Mouse (Mus musculus) testis, adult 2 months (tissue): ENCODE data around the gene Gcnt2. TPM values are rescaled to one million over a fixed set of nuclear protein-coding genes. Genes with fewer than 3 reads are reported as not detected.

Experiments
- H3K27ac ChIP-seq: fragments of 200-500 bp; 2 replicates; pipeline ENCODE4 v1.5.1; 2012; ENCODE audit warnings: low read depth, low read length; ENCODE audit not compliant: control insufficient read depth, insufficient read depth
- H3K27me3 ChIP-seq: fragments of 200-500 bp; 2 replicates; pipeline ENCODE4 v1.6.1; 2012; ENCODE audit warnings: mild to moderate bottlenecking, low read length, moderate library complexity; ENCODE audit not compliant: control insufficient read depth, insufficient read depth
- H3K36me3 ChIP-seq: fragments of 200-500 bp; 2 replicates; pipeline ENCODE4 v1.6.1; 2012; ENCODE audit warnings: mild to moderate bottlenecking, low read length; ENCODE audit not compliant: control insufficient read depth, insufficient read depth
- H3K4me1 ChIP-seq: fragments of 200-500 bp; 2 replicates; pipeline ENCODE4 v1.6.1; 2012; ENCODE audit warnings: low read length; ENCODE audit not compliant: control insufficient read depth, insufficient read depth
- H3K4me3 ChIP-seq: fragments of 200-500 bp; 2 replicates; pipeline ENCODE4 v1.5.1; 2012; ENCODE audit warnings: low read depth, mild to moderate bottlenecking, low read length, moderate library complexity, mixed read lengths; ENCODE audit not compliant: control insufficient read depth
- CTCF ChIP-seq: fragments of 200-500 bp; IDR thresholded peaks from 2 replicates; pipeline ENCODE4 v1.5.1; 2012; ENCODE audit warnings: low read depth, mild to moderate bottlenecking, inconsistent platforms, low read length, moderate library complexity; ENCODE audit not compliant: control insufficient read depth, insufficient read depth, insufficient replicate concordance
- POLR2A ChIP-seq: fragments of 200-500 bp; IDR thresholded peaks from 2 replicates; pipeline ENCODE4 v1.6.1; 2012; ENCODE audit warnings: low read depth, mild to moderate bottlenecking, inconsistent platforms, low read length, moderate library complexity; ENCODE audit not compliant: control insufficient read depth
- polyA plus RNA-seq: library from polyadenylated mRNA; depleted of rRNA; stranded (reverse); fragments of >200 nt; gene quantifications from 2 replicates; pipeline ENCODE4 v1.2.3, GENCODE M21; 2012

Gene Gcnt2
- polyA plus RNA-seq, 1 experiment: 0.32 TPM

DNA sequence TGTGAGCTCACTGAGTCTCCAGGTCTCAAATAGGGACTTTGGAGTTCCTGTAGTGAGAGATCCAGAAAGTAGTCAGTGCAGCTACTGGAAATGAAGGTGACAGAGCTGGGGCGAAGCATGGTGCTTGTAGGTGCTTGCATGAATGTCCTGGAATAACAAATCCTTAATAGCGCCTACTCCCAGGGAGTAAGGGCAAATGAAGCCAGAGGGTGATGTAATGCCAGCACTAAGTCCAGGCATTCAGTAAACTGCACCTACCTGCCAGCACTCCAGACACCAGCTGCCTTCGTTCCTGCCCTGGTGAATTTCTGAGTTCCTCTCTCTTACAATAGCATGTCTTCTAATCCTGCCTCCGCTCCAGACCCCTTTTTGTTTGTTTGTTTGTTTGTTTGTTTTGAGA, 39.1 kb downstream of the Gcnt2 start:
- Histone ChIP-seq H3K27ac (no peak overlapping the region), H3K4me1 (peaks cover 3% of the 10 kb centered on the region), H3K27me3 (no peaks in the 10 kb centered on the region), H3K36me3 (no peaks in the 10 kb centered on the region), H3K4me3 (no peak overlapping the region)
- TF ChIP-seq POLR2A (no peak), CTCF (no peak)

DNA sequence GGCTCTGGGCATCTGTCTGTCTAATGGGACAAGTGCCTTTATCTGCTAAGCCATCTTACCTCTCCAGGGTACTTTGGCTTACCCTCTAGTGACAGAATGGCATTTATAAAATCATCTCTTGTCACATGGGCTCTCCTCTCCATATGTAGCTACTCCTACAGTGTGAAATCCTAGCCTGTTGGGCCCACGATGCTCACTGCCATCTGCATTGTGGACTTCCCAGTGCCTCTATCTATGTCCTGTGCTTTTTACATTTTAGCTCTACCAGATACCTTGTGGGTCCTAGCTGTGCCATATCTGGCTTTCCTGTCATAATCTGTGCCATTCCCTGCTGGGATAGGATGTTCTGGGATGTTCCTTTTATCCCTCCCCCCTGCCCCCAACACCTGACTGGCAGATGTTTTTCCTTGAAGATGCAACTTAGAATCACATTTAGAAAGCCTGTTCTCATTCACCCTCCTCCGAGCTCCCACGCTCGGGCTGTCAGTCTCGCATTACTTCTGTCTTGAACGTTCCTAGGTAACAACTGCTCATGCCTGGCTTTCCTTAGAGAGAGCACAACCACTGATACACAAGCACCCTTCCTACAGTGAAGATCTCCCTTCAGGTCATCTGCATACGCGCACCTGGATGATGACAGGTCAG, 39.9 kb downstream of the Gcnt2 start:
- no peak overlapping the region for H3K27ac ChIP-seq
- no peak for TF ChIP-seq POLR2A

DNA sequence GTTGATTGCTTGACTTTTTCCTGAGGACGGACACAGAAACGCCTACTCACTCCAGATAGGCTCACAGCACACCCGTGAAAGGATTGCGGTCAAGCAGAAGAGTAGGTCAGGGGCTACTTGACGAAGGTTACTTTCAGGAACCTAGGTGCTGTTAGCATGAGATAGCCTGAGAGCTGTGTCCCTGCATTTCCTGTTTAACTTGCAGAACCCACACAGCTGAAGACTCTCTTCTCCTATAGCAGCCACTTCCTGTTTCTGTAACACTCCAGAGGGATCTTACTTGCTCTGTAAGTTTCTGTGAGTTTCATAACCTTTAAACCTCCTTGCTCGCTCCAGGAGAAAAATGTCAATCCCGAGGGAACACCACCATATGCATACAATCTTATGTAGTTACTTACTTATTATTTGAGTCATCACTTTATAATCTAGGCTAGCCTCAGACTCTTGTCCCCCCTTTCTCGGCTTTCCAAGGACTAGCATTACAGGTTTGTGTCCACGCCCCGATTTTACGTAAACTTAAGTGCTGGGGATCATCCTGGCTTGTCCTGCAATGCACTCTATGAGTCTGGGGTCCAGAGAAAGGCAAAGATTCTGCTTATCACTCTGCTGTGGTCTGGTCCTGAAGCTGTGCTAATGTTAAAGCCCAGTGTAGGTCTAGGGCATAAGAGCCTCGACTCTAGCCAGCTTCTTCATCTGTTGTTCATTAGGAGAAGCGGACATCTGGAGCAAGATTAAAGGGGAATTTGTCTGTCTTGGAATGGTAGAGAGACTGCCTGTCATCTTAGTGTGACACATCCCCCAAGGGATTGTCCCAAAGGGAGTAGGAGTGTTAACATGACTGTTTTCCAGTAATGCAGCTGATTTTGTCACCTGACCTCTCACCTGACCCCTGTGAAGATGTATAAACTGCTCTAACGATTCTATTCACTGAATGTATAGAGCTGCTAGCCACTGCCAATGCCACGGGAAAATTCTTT, 40.7 kb downstream of the Gcnt2 start:
- Histone ChIP-seq H3K4me3 (no peak overlapping the region), H3K4me1 (peaks cover 3% of the 10 kb centered on the region), H3K27me3 (no peaks in the 10 kb centered on the region), H3K36me3 (no peaks in the 10 kb centered on the region), H3K27ac (no peak overlapping the region)
- TF ChIP-seq CTCF (no peak), POLR2A (no peak)

More for the DNA sequence above, 39.9 kb downstream of the Gcnt2 start:
- H3K4me3 ChIP-seq: no peak overlapping the region
- no peaks in the 10 kb centered on the region for H3K27me3 ChIP-seq
- H3K36me3 ChIP-seq: no peaks in the 10 kb centered on the region
- peaks cover 3% of the 10 kb centered on the region for H3K4me1 ChIP-seq

DNA sequence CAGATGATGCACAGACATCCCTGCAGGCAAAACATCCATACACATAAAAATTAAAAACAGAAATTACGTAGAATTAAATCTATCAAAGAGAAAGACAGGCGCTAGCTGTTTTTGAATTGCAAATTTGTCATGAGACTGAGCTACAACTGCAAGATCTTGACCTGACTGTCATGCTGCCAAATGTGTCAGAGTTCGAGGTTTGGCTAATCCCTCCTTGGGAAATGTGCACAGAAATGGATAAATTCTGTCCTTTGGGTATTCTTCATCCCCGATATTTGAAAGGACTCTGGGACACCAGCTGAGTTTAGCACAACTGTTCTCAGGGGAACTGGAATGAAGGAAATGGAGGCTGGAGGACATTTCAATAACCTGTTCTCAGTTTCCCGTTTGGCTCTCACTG, 41.7 kb downstream of the Gcnt2 start:
- H3K4me1 ChIP-seq: peaks cover 3% of the 10 kb centered on the region
- H3K27ac ChIP-seq: peak overlapping the region; percentile 30; the same call in 1 of the 2 replicates
- H3K4me3 ChIP-seq: no peak overlapping the region
- no peaks in the 10 kb centered on the region for H3K27me3 ChIP-seq
- no peak for TF ChIP-seq CTCF
- no peak for TF ChIP-seq POLR2A
- no peaks in the 10 kb centered on the region for H3K36me3 ChIP-seq

DNA sequence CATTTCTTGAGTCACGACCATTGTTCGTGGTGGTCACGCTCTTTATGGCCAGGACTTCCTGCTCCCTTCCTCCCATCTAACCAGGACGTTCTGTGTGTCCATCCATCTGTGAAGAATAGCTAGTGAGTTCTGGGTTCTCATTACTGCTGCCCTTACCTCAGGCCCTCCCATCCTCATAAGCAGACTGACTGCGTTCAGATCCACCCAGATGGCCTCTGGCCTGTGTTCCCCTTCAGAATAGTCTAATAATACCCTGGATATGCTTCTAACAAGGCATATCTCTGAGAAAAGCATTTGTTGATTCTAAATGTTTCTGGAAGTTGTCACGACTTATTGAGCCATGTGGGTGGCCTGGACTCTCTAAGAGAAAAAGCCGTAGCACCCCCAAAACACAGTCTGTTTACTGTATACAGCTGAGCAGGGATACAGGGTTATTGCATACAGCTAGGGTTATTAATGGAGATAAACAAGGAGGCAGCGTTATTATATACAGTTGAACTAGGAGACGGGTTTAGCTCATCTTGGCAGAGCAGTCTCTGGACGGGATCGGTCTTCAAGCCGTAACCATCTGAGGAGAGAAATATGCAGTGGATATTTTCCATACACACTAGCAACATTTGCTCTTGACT, 42.4 kb downstream of the Gcnt2 start:
- H3K27ac ChIP-seq: peak overlapping the region; percentile 30; the same call in 1 of the 2 replicates
- no peaks in the 10 kb centered on the region for H3K27me3 ChIP-seq
- H3K4me1 ChIP-seq: peaks cover 3% of the 10 kb centered on the region
- TF ChIP-seq POLR2A: no peak
- no peak for TF ChIP-seq CTCF
- no peak overlapping the region for H3K4me3 ChIP-seq
- no peaks in the 10 kb centered on the region for H3K36me3 ChIP-seq

DNA sequence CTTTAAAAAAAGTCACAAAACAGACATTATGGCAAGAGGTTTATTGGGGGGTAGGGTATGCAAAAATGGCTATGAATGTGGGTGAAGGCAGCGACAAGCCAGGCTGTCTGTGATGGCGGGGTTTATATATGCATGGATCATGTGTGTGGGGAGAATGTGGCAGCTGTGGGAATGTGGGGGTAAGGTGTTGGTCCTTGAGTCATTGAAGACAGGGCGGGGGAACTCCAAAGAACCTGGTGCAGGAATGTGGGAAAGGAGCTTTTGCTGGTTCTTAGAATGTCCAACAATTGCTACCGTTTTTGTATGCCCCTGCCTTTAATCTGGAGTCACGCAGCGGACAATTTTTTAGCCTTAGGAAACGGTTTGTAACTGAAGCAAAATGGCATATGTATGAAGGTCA, 44.5 kb downstream of the Gcnt2 start:
- no peak overlapping the region for H3K4me3 ChIP-seq
- H3K27ac ChIP-seq: no peak overlapping the region
- no peaks in the 10 kb centered on the region for H3K36me3 ChIP-seq
- H3K27me3 ChIP-seq: no peaks in the 10 kb centered on the region
- H3K4me1 ChIP-seq: peaks cover 3% of the 10 kb centered on the region
- TF ChIP-seq CTCF: no peak
- TF ChIP-seq POLR2A: no peak

DNA sequence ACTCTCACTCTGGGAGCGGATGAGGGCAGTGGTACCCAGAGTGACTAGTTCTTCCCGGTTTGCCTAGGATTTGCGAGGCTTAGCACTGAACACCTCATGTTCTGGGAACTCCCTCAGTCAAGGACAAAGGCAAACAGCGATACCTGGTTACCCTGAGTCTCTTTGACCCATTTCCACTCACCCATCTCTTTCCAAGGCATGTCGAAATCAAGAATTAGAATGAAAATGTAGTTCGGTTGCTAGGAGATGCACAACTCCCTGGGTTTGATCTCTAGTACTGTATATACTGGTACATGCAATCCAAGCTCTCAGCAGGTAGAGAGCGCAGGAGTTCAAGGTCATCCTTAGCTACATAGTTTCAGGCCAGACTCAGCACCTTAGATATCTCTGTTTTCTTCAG, 47.0 kb downstream of the Gcnt2 start:
- H3K4me3 ChIP-seq: no peak overlapping the region
- H3K4me1 ChIP-seq: peaks cover 2% of the 10 kb centered on the region
- H3K27ac ChIP-seq: no peak overlapping the region
- TF ChIP-seq CTCF (no peak), POLR2A (no peak)
- no peaks in the 10 kb centered on the region for H3K36me3 ChIP-seq
- H3K27me3 ChIP-seq: no peaks in the 10 kb centered on the region
